Mouse (Mus musculus) erythroblast, embryonic 14.5 days (primary cell): ENCODE data around the gene Rnase1. TPM values are rescaled to one million over a fixed set of nuclear protein-coding genes. Genes with fewer than 3 reads are reported as not detected.

Experiments
- H3K27me3 ChIP-seq: 2 replicates; pipeline ENCODE4 v1.6.1; 2012; ENCODE audit warnings: inconsistent platforms; ENCODE audit not compliant: control insufficient read depth
- H3K36me3 ChIP-seq: 2 replicates; pipeline ENCODE4 v1.6.1; 2012; ENCODE audit warnings: mild to moderate bottlenecking, inconsistent platforms; ENCODE audit not compliant: control insufficient read depth
- H3K4me1 ChIP-seq: 2 replicates; pipeline ENCODE4 v1.6.1; 2012; ENCODE audit warnings: inconsistent platforms; ENCODE audit not compliant: control insufficient read depth
- H3K4me3 ChIP-seq: replicated peaks from 2 replicates; pipeline ENCODE3; 2012; ENCODE audit warnings: moderate library complexity, mild to moderate bottlenecking, inconsistent platforms
- H3K9me3 ChIP-seq: 2 replicates; pipeline ENCODE4 v1.6.1; 2012; ENCODE audit warnings: low read length, inconsistent platforms, mixed read lengths; ENCODE audit not compliant: control insufficient read depth
- GATA1 ChIP-seq: IDR thresholded peaks from 2 replicates; pipeline ENCODE4 v1.6.1; 2012; ENCODE audit warnings: low read length, inconsistent platforms, mixed read lengths
- TAL1 ChIP-seq: IDR thresholded peaks from 3 replicates; pipeline ENCODE4 v1.6.1; 2012; ENCODE audit warnings: low read length, inconsistent platforms, mixed read lengths
- polyA plus RNA-seq: library from polyadenylated mRNA; stranded (reverse); fragments of >175 nt; gene quantifications from 2 replicates; pipeline ENCODE4 v1.2.3, GENCODE M21; 2012

Gene Rnase1
- polyA plus RNA-seq, 1 experiment = not detected

DNA sequence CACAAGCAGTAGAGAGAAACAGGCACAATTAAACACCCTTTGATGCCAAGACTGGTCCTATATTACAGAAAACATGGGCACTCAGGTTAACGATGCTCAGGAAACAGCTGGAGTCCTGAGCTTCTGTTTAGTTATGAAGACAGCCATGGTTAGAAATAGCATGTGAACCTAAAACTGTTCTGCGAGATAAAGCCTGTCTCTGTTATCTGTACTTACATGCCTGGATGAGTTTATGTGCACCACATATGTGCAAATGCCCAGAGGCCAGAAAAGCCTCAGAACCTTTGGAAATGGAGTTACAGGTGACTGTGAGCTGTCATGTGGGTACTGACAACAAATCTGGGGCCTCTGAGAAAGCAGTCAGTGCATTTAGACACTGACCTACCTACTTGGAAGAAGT lies 2.6 kb downstream of the Rnase1 start:
- Histone ChIP-seq H3K4me3 (peak overlapping the region; percentile 33), H3K4me1 (peaks cover 92% of the 10 kb centered on the region), H3K36me3 (peaks cover 4% of the 10 kb centered on the region; the same call in 1 of the 2 replicates), H3K9me3 (no peaks in the 10 kb centered on the region), H3K27me3 (no peaks in the 10 kb centered on the region)
- TF ChIP-seq GATA1 (peak; percentile 75), TAL1 (peak; percentile 68)

DNA sequence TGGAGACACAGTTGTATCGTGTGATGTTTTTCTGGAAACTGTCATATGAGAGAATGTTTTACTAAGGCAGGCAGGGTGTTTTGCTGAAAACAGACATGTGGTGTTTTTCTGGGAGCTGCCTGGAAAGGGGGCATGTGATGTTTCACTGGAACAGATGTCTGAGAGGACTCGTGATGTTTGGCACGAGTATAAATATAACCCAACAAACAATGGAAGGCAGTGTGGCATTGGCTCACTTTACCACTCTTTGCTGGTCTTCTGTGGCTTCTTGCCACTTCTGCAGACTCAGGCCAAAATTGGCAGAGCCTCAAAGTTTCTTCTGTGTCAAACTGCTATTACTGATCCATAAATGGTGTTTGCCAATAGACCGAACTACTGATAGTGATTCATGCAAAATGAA lies 3.3 kb downstream of the Rnase1 start:
- Histone ChIP-seq H3K27me3 (no peaks in the 10 kb centered on the region), H3K9me3 (no peaks in the 10 kb centered on the region), H3K4me3 (peak overlapping the region; percentile 33), H3K36me3 (peaks cover 4% of the 10 kb centered on the region; the same call in 1 of the 2 replicates), H3K4me1 (peaks cover 85% of the 10 kb centered on the region)
- TF ChIP-seq GATA1 (no peak), TAL1 (no peak)

DNA sequence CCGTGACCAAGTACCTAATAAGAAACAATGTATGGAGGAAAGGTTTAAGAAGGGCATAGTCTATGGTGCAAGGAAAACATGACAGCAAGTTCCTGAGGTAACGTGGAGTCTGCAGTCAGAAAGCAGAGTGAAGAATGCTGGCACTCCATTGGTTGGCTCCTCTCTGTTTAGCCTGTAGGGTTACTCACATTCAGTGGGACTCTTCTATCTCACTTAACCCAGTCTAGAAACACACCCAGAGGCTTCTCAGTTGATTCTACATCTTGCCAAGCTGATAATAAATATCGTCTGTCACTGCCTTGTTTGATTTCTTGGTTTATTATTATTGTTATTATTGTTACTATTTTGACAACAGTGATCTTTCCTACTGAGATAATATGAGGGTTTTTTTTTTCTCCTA lies 4.0 kb downstream of the Rnase1 start:
- peak overlapping the region; percentile 9 for H3K4me3 ChIP-seq
- H3K9me3 ChIP-seq = no peaks in the 10 kb centered on the region
- peaks cover 78% of the 10 kb centered on the region for H3K4me1 ChIP-seq
- H3K27me3 ChIP-seq = no peaks in the 10 kb centered on the region
- H3K36me3 ChIP-seq = peaks cover 4% of the 10 kb centered on the region; the same call in 1 of the 2 replicates
- TF ChIP-seq GATA1 (no peak), TAL1 (no peak)

DNA sequence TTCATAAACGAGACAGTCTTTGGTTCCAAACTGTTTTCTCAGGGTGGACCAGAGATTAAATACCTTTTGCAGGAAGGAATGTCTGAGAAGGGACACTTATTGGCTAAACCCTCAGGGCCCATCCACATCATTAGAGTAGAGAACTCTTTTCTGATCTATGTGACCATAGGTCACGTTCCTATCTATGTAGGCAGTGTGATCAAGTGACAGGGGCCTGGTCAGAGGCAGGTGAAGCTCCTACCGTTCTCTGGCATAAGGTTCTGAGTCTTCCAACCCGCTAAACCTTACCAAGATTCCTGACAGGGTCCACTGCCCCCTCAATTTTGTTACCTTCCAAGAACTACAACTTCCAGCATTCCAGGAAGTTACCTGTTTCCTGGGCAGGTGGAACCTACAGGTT lies 4.5 kb downstream of the Rnase1 start:
- no peaks in the 10 kb centered on the region for H3K27me3 ChIP-seq
- TF ChIP-seq GATA1 (no peak), TAL1 (no peak)
- H3K9me3 ChIP-seq = no peaks in the 10 kb centered on the region
- H3K4me1 ChIP-seq = peaks cover 74% of the 10 kb centered on the region
- H3K36me3 ChIP-seq = peaks cover 4% of the 10 kb centered on the region; the same call in 1 of the 2 replicates
- H3K4me3 ChIP-seq = peak overlapping the region; percentile 9

DNA sequence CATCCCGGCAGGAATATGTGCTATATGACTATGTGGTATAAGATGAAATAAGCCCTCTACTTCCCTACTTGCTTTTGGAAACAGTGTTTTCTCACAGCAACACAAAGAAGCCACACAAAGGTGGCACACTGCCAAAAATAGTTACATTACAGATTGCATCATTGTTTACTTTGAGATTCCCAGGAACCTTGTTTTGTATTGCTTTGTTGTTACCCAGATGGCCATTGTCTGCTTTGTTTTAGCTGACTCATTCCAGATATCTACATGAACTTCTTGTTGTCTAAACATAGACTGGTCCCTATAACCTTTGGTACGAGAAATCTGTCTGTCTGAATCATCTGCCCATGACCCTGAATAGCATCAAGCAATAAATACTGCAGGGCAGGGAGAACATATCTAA lies 6.2 kb downstream of the Rnase1 start:
- Histone ChIP-seq H3K36me3 (peaks cover 1% of the 10 kb centered on the region; the same call in 1 of the 2 replicates), H3K4me1 (peaks cover 57% of the 10 kb centered on the region)

DNA sequence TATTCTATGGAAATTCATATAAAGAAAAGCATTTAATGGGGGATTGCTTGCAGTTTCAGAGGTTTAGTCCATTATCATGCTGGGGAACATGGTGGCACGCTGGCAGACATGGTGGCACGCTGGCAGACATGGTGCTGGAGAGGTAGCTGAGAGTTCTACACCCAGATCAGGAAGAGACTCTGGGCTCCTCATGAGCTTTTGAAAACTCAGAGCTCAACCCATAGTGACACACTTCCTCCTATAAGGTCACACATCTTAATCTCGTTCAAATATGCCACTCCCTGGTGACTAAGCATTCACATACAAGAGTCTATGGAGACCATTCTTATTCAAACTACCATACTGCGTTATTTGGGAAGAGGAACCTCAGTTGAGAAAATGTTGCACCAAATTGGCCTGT lies 14.2 kb downstream of the Rnase1 start:
- no peak for TF ChIP-seq GATA1
- TF ChIP-seq TAL1 = no peak
- Histone ChIP-seq H3K27me3 (no peaks in the 10 kb centered on the region), H3K36me3 (peaks cover 4% of the 10 kb centered on the region; the same call in 1 of the 2 replicates), H3K9me3 (no peaks in the 10 kb centered on the region), H3K4me3 (no peak overlapping the region), H3K4me1 (peaks cover 55% of the 10 kb centered on the region)

More for the DNA sequence above, 6.2 kb downstream of the Rnase1 start:
- Histone ChIP-seq H3K27me3 (no peaks in the 10 kb centered on the region), H3K4me3 (no peak overlapping the region), H3K9me3 (no peaks in the 10 kb centered on the region)
- TF ChIP-seq GATA1 = no peak
- no peak for TF ChIP-seq TAL1

DNA sequence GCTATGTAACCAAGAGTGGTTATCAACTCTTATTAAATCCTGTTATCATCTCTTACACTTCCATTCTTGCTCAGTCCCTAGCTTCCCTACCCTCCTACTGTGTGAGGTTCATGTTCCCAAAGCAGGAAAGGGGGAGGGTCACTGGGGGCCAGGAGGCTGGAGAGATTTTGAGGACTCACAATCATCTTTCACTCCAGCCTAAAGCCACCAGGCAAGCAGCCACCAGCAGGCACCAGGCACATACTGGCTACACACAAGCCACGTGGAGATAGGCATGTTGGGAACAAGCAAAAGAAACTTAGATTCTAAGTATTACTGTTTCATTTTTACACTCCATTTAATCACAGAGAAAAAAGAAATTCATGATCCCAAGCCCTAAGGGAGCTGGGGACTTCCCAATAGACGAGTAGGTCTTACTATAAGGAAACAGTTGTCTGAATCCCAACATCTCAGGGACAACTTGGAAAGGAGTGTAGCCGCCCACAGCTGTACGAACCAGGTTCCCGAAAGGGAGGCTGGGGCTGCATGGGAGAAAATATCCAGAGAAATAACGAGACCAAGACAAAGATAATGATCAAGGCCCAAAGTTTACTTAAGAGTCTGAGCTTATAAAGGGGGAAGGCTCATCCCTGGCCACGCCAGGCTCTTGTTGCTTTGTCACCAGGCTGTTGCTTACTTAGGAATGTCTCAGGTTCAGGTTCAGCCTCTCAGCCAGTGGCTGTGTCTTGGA lies 15.3 kb downstream of the Rnase1 start:
- no peaks in the 10 kb centered on the region for H3K27me3 ChIP-seq
- TF ChIP-seq TAL1 (no peak), GATA1 (no peak)
- H3K4me3 ChIP-seq = peak overlapping the region; percentile 24
- peaks cover 7% of the 10 kb centered on the region for H3K36me3 ChIP-seq
- H3K4me1 ChIP-seq = peaks cover 66% of the 10 kb centered on the region
- H3K9me3 ChIP-seq = peaks cover 2% of the 10 kb centered on the region; the same call in 1 of the 2 replicates

DNA sequence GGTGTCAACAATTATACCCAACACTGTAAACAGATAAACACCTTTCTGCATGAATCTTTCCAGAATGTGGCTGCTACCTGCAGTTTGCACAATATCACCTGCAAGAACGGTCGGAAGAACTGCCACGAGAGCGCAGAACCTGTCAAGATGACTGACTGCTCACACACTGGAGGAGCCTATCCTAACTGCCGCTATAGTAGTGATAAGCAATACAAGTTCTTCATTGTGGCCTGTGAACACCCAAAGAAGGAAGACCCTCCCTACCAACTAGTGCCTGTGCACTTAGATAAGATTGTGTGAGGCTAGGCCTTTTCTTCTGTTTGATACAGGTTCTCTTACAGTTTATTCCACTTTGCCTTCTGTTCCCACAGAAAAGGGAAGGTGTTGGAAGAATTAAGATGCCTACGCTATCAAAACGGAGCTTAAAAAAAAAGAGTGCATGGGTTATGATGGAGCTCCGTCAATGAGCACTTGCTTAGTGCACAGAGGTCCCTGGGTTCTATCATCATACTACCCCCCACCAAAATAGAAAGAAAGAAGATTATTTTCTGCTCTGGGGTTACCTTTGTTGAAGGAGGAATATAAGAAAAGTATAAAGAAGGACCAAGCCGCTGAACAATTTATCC lies 16.2 kb downstream of the Rnase1 start:
- peak overlapping the region; percentile 63 for H3K4me3 ChIP-seq
- peaks cover 2% of the 10 kb centered on the region; the same call in 1 of the 2 replicates for H3K9me3 ChIP-seq
- peak; percentile 70 for TF ChIP-seq TAL1
- peak; percentile 72 for TF ChIP-seq GATA1
- H3K36me3 ChIP-seq = peaks cover 9% of the 10 kb centered on the region
- H3K4me1 ChIP-seq = peaks cover 74% of the 10 kb centered on the region
- no peaks in the 10 kb centered on the region for H3K27me3 ChIP-seq

DNA sequence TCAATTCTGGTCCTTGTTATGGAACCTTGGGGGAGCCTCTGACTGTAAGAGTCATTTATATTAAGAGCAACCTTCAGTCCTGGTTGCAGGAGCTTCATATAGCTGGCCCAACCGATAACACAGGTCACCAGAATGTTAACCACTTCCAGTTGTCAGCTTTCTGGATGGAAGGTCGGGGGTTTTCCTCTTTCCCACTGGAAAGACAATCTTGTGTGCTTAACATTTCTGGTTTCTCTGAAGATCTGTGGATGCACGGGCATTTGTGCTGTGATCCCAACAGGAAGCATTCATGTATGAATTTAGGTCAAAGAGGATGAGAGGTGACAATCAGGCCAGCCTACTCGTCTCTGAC lies 17.0 kb downstream of the Rnase1 start:
- H3K4me1 ChIP-seq = peaks cover 81% of the 10 kb centered on the region
- H3K27me3 ChIP-seq = no peaks in the 10 kb centered on the region
- TF ChIP-seq TAL1 = no peak
- TF ChIP-seq GATA1 = no peak
- peaks cover 9% of the 10 kb centered on the region for H3K36me3 ChIP-seq
- H3K4me3 ChIP-seq = peak overlapping the region; percentile 63
- H3K9me3 ChIP-seq = peaks cover 2% of the 10 kb centered on the region; the same call in 1 of the 2 replicates
